Mouse (Mus musculus): Measurements from ENCODE around the gene Luzp1. TPM values are rescaled to one million over a fixed set of nuclear protein-coding genes. Genes with fewer than 3 reads are reported as not detected.
A peak's percentile ranks its signal among the peaks of the same experiment; 100 is the strongest.

The Luzp1 gene
- total and polyA plus RNA-seq, 3 experiments, result 7.5 to 13.4 TPM; not detected in 1

DNA sequence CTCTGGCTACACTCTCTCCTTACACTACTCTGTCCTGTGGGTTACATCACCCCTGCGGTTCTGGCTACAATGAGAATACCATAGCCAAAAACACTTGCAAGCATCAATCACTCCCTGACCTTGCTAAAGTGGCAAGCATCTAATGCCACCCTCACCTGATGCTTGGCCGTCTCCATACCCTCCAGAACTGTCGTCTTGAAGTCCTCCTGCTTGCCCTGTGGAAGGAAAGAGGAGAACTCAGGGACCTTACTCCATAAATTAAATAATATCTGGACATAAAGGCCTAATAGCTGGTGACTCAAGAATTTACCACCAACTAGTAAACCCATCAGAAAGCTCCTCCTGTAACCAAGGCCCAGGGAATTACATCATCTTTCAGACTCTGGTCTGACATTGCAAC is 112.3 kb downstream of the Luzp1 start:
- Histone ChIP-seq H3K9me3 (replicated peaks; ENCODE audit: insufficient read depth, low read length) (no peaks in the 10 kb centered on the region), H3K27me3 (ENCODE audit: control insufficient read depth in 1 of 2, insufficient read depth in 2 of 2, low read length in 2 of 2) (no peaks in the 10 kb centered on the region), H3K4me1 (ENCODE audit: control insufficient read depth in 1 of 2, insufficient read depth in 2 of 2, low read length in 2 of 2) (peaks cover 0 to under 1% of the 10 kb centered on the region in 2 experiments; a peak in 1 of 4 replicates), H3K4me3 (ENCODE audit: control insufficient read depth in 1 of 2, insufficient read depth in 1 of 2, low read depth in 2 of 2, low read length in 2 of 2) (no peak overlapping the region), H3K27ac (ENCODE audit: control insufficient read depth, low read depth, low read length) (no peak overlapping the region), H3K36me3 (ENCODE audit: control insufficient read depth in 1 of 2, insufficient read depth in 2 of 2, low read length in 2 of 2) (peaks cover under 1 to 4% of the 10 kb centered on the region in 2 experiments), H3K79me2 (ENCODE audit: control insufficient read depth, insufficient read depth, low read length, poor library complexity) (peaks cover 25% of the 10 kb centered on the region), H3K9ac (ENCODE audit: control insufficient read depth, low read depth, low read length, poor library complexity, severe bottlenecking) (no peak overlapping the region)
- TF ChIP-seq TCF12 (IDR thresholded peaks at IDR 0.05; ENCODE audit: low read depth, low read length) (no peak), ZC3H11A (IDR thresholded peaks at IDR 0.05; ENCODE audit: low read depth, low read length) (no peak)
- no peak for DNase-seq (ENCODE audit: low read depth, low spot score)

DNA sequence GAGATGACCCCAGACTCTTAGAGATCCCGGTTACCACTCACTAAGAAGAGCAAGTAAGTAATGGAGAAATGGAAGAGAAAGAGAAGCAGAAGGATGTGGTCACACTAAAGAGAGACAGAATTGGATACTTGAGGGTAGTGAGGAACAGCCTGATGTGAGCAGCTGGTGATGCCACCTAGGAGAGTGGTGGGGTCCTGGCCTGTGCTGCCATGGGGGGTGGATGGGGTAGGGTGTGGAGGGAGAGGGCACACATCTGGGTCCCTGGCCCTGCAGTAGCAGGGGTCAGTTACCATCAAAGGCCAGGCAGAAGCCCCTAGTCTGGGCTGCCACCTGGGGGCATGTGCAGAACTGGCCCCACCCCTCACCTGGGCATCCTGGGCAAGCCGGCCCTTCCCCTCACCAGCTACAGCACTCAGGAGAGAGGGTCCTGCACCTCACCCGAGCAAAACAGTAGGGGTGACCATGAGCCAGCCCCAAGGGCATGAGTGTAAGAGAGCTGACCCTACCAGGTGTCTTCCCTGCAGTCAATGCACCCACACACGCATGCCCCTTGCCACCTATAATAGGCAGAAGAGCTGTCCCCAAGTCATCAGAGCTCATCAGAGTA is 117.8 kb downstream of the Luzp1 start:
- peaks cover 6 to 11% of the 10 kb centered on the region in 2 experiments for H3K36me3 ChIP-seq (ENCODE audit: control insufficient read depth in 1 of 2, insufficient read depth in 2 of 2, low read length in 2 of 2)

DNA sequence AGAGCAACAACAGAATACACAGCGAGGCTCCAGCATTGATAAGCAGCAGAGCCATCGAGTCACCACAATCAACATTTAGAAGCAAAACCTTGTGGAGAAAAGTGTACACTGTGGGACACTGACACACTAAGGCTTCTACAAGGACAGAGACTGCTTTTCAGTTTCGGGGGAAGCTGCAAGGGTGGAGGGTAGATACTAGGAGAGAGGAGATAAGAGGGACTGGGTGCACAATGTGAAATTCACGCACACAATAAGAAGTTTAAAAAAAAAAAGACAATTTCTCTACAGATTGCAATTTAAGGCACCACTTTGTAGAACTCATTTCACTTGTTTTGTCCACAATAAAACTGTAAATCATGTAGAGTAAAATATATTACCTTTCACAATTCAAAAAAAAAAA is 118.4 kb downstream of the Luzp1 start:
- H3K4me1 ChIP-seq (ENCODE audit: control insufficient read depth in 1 of 2, insufficient read depth in 2 of 2, low read length in 2 of 2), result peaks cover 16 to 20% of the 10 kb centered on the region in 2 experiments
- DNase-seq (ENCODE audit: low read depth, low spot score), result peak; percentile 79
- peak overlapping the region; percentile 58 for H3K27ac ChIP-seq (ENCODE audit: control insufficient read depth, low read depth, low read length)
- H3K36me3 ChIP-seq (ENCODE audit: control insufficient read depth in 1 of 2, insufficient read depth in 2 of 2, low read length in 2 of 2), result peaks cover 6 to 17% of the 10 kb centered on the region in 2 experiments
- H3K79me2 ChIP-seq (ENCODE audit: control insufficient read depth, insufficient read depth, low read length, poor library complexity), result peaks cover 41% of the 10 kb centered on the region
- peak overlapping the region; percentile 1 to 24; a peak in 3 of 4 replicates for H3K4me3 ChIP-seq (ENCODE audit: control insufficient read depth in 1 of 2, insufficient read depth in 1 of 2, low read depth in 2 of 2, low read length in 2 of 2)
- H3K9me3 ChIP-seq (replicated peaks; ENCODE audit: insufficient read depth, low read length), result no peaks in the 10 kb centered on the region
- no peaks in the 10 kb centered on the region for H3K27me3 ChIP-seq (ENCODE audit: control insufficient read depth in 1 of 2, insufficient read depth in 2 of 2, low read length in 2 of 2)
- peak overlapping the region; percentile 5 for H3K9ac ChIP-seq (ENCODE audit: control insufficient read depth, low read depth, low read length, poor library complexity, severe bottlenecking)
- TF ChIP-seq MAX (IDR thresholded peaks at IDR 0.05; ENCODE audit: low read length) (no peak), ZMIZ1 (IDR thresholded peaks at IDR 0.05; ENCODE audit: low read depth, low read length) (no peak), GABPA (IDR thresholded peaks at IDR 0.05; ENCODE audit: low read depth, low read length) (no peak), USF1 (IDR thresholded peaks at IDR 0.05; ENCODE audit: low read depth, low read length) (no peak), RCOR1 (IDR thresholded peaks at IDR 0.05; ENCODE audit: low read depth, low read length) (0 out of 2 replicates have a peak, but pooled peaks have one; percentile 33), ZNF384 (IDR thresholded peaks at IDR 0.05; ENCODE audit: low read depth, low read length) (peak; percentile 90), TBP (IDR thresholded peaks at IDR 0.05; ENCODE audit: low read depth, low read length) (0 out of 2 replicates have a peak, but pooled peaks have one; percentile 17), ZKSCAN1 (IDR thresholded peaks at IDR 0.05; ENCODE audit: low read depth, low read length) (no peak; the same call in 1 of the 2 replicates), GATA1 (IDR thresholded peaks at IDR 0.05; ENCODE audit: low read depth, low read length) (peak; percentile 80), EP300 (IDR thresholded peaks at IDR 0.05; ENCODE audit: low read depth in 1 of 2, low read length in 2 of 2) (peak; percentile 60 to 72), TAL1 (IDR thresholded peaks at IDR 0.05; ENCODE audit: low read length) (peak; percentile 16; the same call in 1 of the 2 replicates), KAT2A (conservative IDR thresholded peaks at IDR 0.05; ENCODE audit: low read depth, low read length) (no peak), NELFE (IDR thresholded peaks at IDR 0.05; ENCODE audit: low read depth, low read length) (no peak), JUND (IDR thresholded peaks at IDR 0.05; ENCODE audit: low read depth, low read length) (no peak), SIN3A (IDR thresholded peaks at IDR 0.05; ENCODE audit: low read length) (0 out of 2 replicates have a peak, but pooled peaks have one; percentile 38), MXI1 (IDR thresholded peaks at IDR 0.05; ENCODE audit: low read depth, low read length) (peak; percentile 67), BHLHE40 (IDR thresholded peaks at IDR 0.05; ENCODE audit: borderline replicate concordance, low read depth, low read length) (no peak)

More for the DNA sequence above, 117.8 kb downstream of the Luzp1 start:
- H3K4me3 ChIP-seq (ENCODE audit: control insufficient read depth in 1 of 2, insufficient read depth in 1 of 2, low read depth in 2 of 2, low read length in 2 of 2), result peak overlapping the region in 1 of 2 experiments; percentile 1; a peak in 1 of 4 replicates
- H3K4me1 ChIP-seq (ENCODE audit: control insufficient read depth in 1 of 2, insufficient read depth in 2 of 2, low read length in 2 of 2), result peaks cover 13% of the 10 kb centered on the region in 2 experiments
- TF ChIP-seq CTCF (IDR thresholded peaks at IDR 0.05 in 2 of 3, conservative IDR thresholded peaks at IDR 0.05 in 1 of 3; ENCODE audit: control insufficient read depth in 1 of 3, insufficient read depth in 1 of 3, low read depth in 2 of 3, low read length in 3 of 3, poor library complexity in 1 of 3, severe bottlenecking in 1 of 3) (no peak), MYB (IDR thresholded peaks at IDR 0.05; ENCODE audit: low read depth, low read length) (no peak), SIN3A (IDR thresholded peaks at IDR 0.05; ENCODE audit: low read length) (no peak), E2F4 (IDR thresholded peaks at IDR 0.05; ENCODE audit: borderline replicate concordance, low read depth, low read length) (no peak), POLR2A (IDR thresholded peaks at IDR 0.05; ENCODE audit: control insufficient read depth in 1 of 2, insufficient read depth in 1 of 2, low read depth in 1 of 2, low read length in 2 of 2, poor library complexity in 1 of 2) (no peak), NRF1 (IDR thresholded peaks at IDR 0.05; ENCODE audit: insufficient read depth, low read depth, low read length, poor library complexity, severe bottlenecking) (no peak), ZNF384 (IDR thresholded peaks at IDR 0.05; ENCODE audit: low read depth, low read length) (no peak), MAX (IDR thresholded peaks at IDR 0.05; ENCODE audit: low read length) (no peak), POLR2AphosphoS5 (IDR thresholded peaks at IDR 0.05; ENCODE audit: borderline replicate concordance, low read depth, low read length) (no peak), GATA1 (IDR thresholded peaks at IDR 0.05; ENCODE audit: low read depth, low read length) (no peak), MEF2A (IDR thresholded peaks at IDR 0.05; ENCODE audit: extremely low read depth, insufficient replicate concordance, low read depth, low read length, poor library complexity, severe bottlenecking) (no peak), TBP (IDR thresholded peaks at IDR 0.05; ENCODE audit: low read depth, low read length) (no peak), ELF1 (IDR thresholded peaks at IDR 0.05; ENCODE audit: low read depth, low read length) (no peak), BHLHE40 (IDR thresholded peaks at IDR 0.05; ENCODE audit: borderline replicate concordance, low read depth, low read length) (no peak), UBTF (IDR thresholded peaks at IDR 0.05; ENCODE audit: borderline replicate concordance, insufficient read depth, low read depth, low read length) (no peak)
- H3K79me2 ChIP-seq (ENCODE audit: control insufficient read depth, insufficient read depth, low read length, poor library complexity), result peaks cover 43% of the 10 kb centered on the region
- H3K27ac ChIP-seq (ENCODE audit: control insufficient read depth, low read depth, low read length), result peak overlapping the region; percentile 58
- DNase-seq (ENCODE audit: low read depth, low spot score), result no peak
- no peaks in the 10 kb centered on the region for H3K27me3 ChIP-seq (ENCODE audit: control insufficient read depth in 1 of 2, insufficient read depth in 2 of 2, low read length in 2 of 2)
- peak overlapping the region; percentile 5 for H3K9ac ChIP-seq (ENCODE audit: control insufficient read depth, low read depth, low read length, poor library complexity, severe bottlenecking)
- H3K9me3 ChIP-seq (replicated peaks; ENCODE audit: insufficient read depth, low read length), result no peaks in the 10 kb centered on the region

Data from MEL (cell line).